Mouse (Mus musculus): ENCODE data around the gene Rmnd5b.

GRCm38 (mm10) chr11:51579024-51579423, 56.7 kb downstream of the Rmnd5b start:
- TF ChIP-seq CTCF (conservative IDR thresholded peaks at IDR 0.05; ENCODE audit: insufficient read depth, insufficient read length, low read depth, low read length) (no peak), POLR2A (IDR thresholded peaks at IDR 0.05; ENCODE audit: low read depth, low read length) (no peak)

Data from kidney, adult 2 months (tissue).